Mouse (Mus musculus) heart, embryonic 16.5 days (tissue): ENCODE data around the gene A830018L16Rik. TPM values are rescaled to one million over a fixed set of nuclear protein-coding genes. Genes with fewer than 3 reads are reported as not detected.

ENCODE experiments used
- ATAC-seq: fragments of 200-750 bp; cut with Nextera tagmentation; replicated peaks from 2 replicates; pipeline ENCODE4 v1.8.0; 2017; ENCODE audit warnings: moderate number of reproducible peaks; ENCODE audit not compliant: insufficient read depth, low FRiP score; ENCODE audit errors: extremely low read depth
- H3K27ac ChIP-seq: fragments of 300-500 bp; sonication (generic); 2 replicates; pipeline ENCODE4 v1.5.1; 2014; ENCODE audit warnings: mild to moderate bottlenecking, low read length, control low read depth, moderate library complexity
- H3K27me3 ChIP-seq: fragments of 300-500 bp; sonication (generic); 2 replicates; pipeline ENCODE4 v1.6.1; 2014; ENCODE audit warnings: low read length, mixed read lengths; ENCODE audit not compliant: control insufficient read depth, insufficient read depth
- H3K36me3 ChIP-seq: fragments of 300-500 bp; sonication (generic); 2 replicates; pipeline ENCODE4 v1.6.1; 2014; ENCODE audit not compliant: control insufficient read depth, insufficient read depth
- H3K4me1 ChIP-seq: fragments of 300-500 bp; sonication (generic); 2 replicates; pipeline ENCODE4 v1.6.1; 2014; ENCODE audit warnings: low read length, mixed read lengths; ENCODE audit not compliant: control insufficient read depth, insufficient read depth
- H3K4me2 ChIP-seq: fragments of 300-500 bp; sonication (generic); 2 replicates; pipeline ENCODE4 v1.6.1; 2014; ENCODE audit warnings: low read depth, mild to moderate bottlenecking, control low read depth, low read length
- H3K4me3 ChIP-seq: fragments of 300-500 bp; sonication (generic); 2 replicates; pipeline ENCODE4 v1.5.1; 2014; ENCODE audit warnings: mild to moderate bottlenecking, control low read depth, low read length
- H3K9ac ChIP-seq: fragments of 300-500 bp; sonication (generic); 2 replicates; pipeline ENCODE4 v1.6.1; 2014; ENCODE audit warnings: low read length, control low read depth
- H3K9me3 ChIP-seq: fragments of 300-500 bp; sonication (generic); replicated peaks from 2 replicates; pipeline ENCODE4 v1.6.1; 2016; ENCODE audit warnings: low read length; ENCODE audit not compliant: control insufficient read depth
- WGBS: fragments of 180-500 bp; shearing (Covaris S2); extraction: QIAGEN DNeasy Blood & Tissue Kit; methylation state at CpG from one replicate; pipeline ENCODE4 v1.1.7; 2014; 5-methylcytosine and 5-hydroxymethylcytosine counted together
- polyA plus RNA-seq: library from polyadenylated mRNA; unstranded; fragments of >200 nt; fragmentation: Nextera tagmentation; extraction: Ambion mirVana; gene quantifications from 2 replicates; pipeline ENCODE4 v1.2.1, GENCODE M21; 2015

A830018L16Rik gene
- polyA plus RNA-seq, 1 experiment from 2014 or later: 0.46 TPM

DNA sequence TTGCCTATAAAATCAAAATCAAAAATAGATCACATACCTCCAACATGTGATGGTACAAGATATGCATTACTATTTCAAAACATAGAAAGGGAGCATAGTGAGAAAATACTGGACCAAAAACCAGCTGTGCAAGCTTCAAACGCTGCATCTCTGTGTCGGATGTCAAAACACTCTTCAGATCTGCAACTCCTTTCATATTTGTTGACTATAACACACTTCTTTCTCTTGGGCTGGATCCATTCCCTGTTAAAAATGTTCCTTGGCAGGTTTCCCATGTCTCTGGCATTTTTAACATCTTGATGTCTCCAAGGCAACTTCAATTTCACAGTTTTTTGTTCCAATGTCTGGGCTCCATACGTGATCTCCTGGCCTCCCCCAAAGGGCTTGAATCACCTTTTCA, 481.8 kb downstream of the A830018L16Rik start:
- ATAC-seq: no peak
- Histone ChIP-seq H3K4me1 (no peaks in the 10 kb centered on the region), H3K4me3 (no peak overlapping the region), H3K27me3 (no peaks in the 10 kb centered on the region), H3K27ac (no peak overlapping the region), H3K9ac (no peak overlapping the region), H3K4me2 (no peak overlapping the region), H3K9me3 (no peaks in the 10 kb centered on the region), H3K36me3 (no peaks in the 10 kb centered on the region)
- WGBS: 57% methylated on average over 3 of the region's 3 CpGs

DNA sequence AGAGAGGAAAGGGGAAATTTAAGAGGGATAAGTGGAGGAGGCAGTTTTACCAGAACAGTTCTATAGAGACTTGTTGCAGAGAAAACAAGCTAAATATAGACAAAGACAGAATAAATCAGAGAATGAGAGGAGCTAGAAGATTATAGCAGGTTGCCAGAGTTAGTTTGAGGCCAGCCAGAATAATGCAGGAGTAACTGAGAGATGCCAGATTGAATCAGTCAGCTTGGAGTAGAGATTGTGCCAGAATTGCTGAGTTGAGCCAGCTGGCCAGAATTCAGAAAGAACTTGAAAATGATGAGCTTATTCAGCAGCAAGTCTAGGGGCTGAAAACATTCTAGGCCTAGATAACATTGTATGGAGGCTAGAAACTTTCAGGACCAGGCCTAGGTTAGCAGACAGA, 502.0 kb downstream of the A830018L16Rik start:
- Histone ChIP-seq H3K4me3 (no peak overlapping the region), H3K4me1 (no peaks in the 10 kb centered on the region)
- no peak for ATAC-seq

GRCm38 (mm10) chr1:11936984-11937383, 523.1 kb downstream of the A830018L16Rik start:
- Histone ChIP-seq H3K4me2 (no peak overlapping the region), H3K9me3 (no peaks in the 10 kb centered on the region), H3K27ac (no peak overlapping the region), H3K4me3 (no peak overlapping the region), H3K4me1 (no peaks in the 10 kb centered on the region; the same call in 1 of the 2 replicates), H3K36me3 (no peaks in the 10 kb centered on the region), H3K9ac (no peak overlapping the region), H3K27me3 (no peaks in the 10 kb centered on the region)
- ATAC-seq: no peak
- WGBS: 44% methylated on average over 9 of the region's 9 CpGs

More for the DNA sequence above, 502.0 kb downstream of the A830018L16Rik start:
- Histone ChIP-seq H3K27me3 (no peaks in the 10 kb centered on the region), H3K9me3 (peaks cover 7% of the 10 kb centered on the region), H3K36me3 (no peaks in the 10 kb centered on the region), H3K9ac (no peak overlapping the region), H3K27ac (no peak overlapping the region), H3K4me2 (no peak overlapping the region)

DNA sequence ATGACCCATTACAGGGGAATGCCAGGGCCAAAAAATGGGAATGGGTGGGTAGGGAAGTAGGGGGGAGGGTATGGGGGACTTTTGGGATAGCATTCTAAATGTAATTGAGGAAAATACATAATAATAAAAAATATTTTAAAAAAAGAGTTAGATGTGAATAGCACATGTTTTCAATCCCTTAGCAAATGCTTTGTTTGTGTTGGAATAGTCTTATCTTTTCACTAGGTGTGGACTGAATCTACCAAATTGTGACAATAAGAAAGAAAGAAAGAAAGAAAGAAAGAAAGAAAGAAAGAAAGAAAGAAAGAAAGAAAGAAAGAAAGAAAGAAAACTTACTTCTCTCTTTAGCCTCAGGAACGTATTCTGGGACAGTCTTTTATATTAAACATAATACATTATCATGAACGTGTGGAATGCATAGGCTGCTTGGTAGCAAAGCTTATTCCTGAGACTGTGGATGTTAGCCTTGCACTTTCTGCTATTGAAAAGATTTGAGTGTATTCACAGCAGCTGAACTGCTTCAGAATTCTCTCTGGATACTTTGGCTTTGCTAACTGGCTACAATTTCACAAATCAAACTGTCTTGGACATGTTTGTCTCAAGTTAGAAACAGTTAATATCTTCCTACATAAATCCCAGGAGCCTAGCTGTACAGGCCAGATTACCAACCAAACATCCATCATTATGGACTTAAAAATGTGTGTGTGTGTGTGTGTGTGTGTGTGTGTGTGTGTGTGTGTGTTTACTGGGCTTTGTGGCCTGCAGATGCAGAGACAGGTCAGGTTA, 545.7 kb downstream of the A830018L16Rik start:
- H3K9me3 ChIP-seq: no peaks in the 10 kb centered on the region
- H3K36me3 ChIP-seq: no peaks in the 10 kb centered on the region
- 61% methylated on average over 2 of the region's 2 CpGs for WGBS
- H3K4me3 ChIP-seq: no peak overlapping the region
- H3K9ac ChIP-seq: no peak overlapping the region
- H3K4me1 ChIP-seq: no peaks in the 10 kb centered on the region
- H3K27me3 ChIP-seq: no peaks in the 10 kb centered on the region
- H3K27ac ChIP-seq: no peak overlapping the region
- H3K4me2 ChIP-seq: no peak overlapping the region
- ATAC-seq: no peak

- Histone ChIP-seq H3K4me2 (no peak overlapping the region), H3K4me1 (peaks cover 4% of the 10 kb centered on the region), H3K4me3 (no peak overlapping the region), H3K36me3 (no peaks in the 10 kb centered on the region), H3K9me3 (no peaks in the 10 kb centered on the region), H3K27ac (no peak overlapping the region), H3K27me3 (no peaks in the 10 kb centered on the region), H3K9ac (no peak overlapping the region)
- WGBS: 32% methylated on average over 4 of the region's 4 CpGs
- no peak for ATAC-seq
These were observed 568.8 kb downstream of the A830018L16Rik start for GRCm38 (mm10) chr1:11982590-11983136.

DNA sequence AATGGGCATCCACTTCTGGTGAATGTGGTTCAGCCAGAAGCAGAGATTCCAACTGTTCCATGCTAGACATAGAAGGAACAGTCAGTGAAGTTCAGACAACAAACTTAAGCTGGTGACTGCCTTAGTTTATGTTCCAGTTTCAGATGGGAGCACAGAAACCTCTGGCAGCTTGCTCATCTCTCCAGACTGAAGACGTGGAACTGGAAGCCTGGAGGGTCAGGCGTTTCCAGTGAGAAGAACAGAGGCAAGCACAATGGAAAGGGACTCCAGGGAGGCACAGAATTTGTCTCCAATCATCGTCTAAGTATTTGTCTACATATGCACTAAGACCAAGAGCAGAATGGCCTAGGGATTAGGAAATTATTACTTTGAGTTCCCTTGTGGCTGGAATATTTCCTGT, 576.1 kb downstream of the A830018L16Rik start:
- Histone ChIP-seq H3K27ac (no peak overlapping the region), H3K9me3 (no peaks in the 10 kb centered on the region), H3K4me2 (no peak overlapping the region), H3K9ac (no peak overlapping the region), H3K27me3 (no peaks in the 10 kb centered on the region), H3K4me3 (no peak overlapping the region), H3K4me1 (no peaks in the 10 kb centered on the region), H3K36me3 (no peaks in the 10 kb centered on the region)
- WGBS: 54% methylated on average over 3 of the region's 3 CpGs
- peak; percentile 49; the same call in 1 of the 2 replicates for ATAC-seq

GRCm38 (mm10) chr1:11996297-11996878, 582.5 kb downstream of the A830018L16Rik start:
- Histone ChIP-seq H3K27me3 (no peaks in the 10 kb centered on the region), H3K4me2 (no peak overlapping the region), H3K9me3 (no peaks in the 10 kb centered on the region), H3K9ac (no peak overlapping the region), H3K4me1 (no peaks in the 10 kb centered on the region), H3K27ac (no peak overlapping the region), H3K4me3 (no peak overlapping the region), H3K36me3 (no peaks in the 10 kb centered on the region)
- WGBS: 62% methylated on average over 2 of the region's 2 CpGs
- ATAC-seq: no peak

- Histone ChIP-seq H3K4me1 (no peaks in the 10 kb centered on the region), H3K4me2 (no peak overlapping the region), H3K27me3 (no peaks in the 10 kb centered on the region), H3K9ac (no peak overlapping the region), H3K4me3 (no peak overlapping the region), H3K9me3 (no peaks in the 10 kb centered on the region), H3K36me3 (no peaks in the 10 kb centered on the region), H3K27ac (no peak overlapping the region)
- ATAC-seq: no peak
- WGBS: 53% methylated on average over 2 of the region's 2 CpGs
These were observed 583.7 kb downstream of the A830018L16Rik start for GRCm38 (mm10) chr1:11997574-11997973.

DNA sequence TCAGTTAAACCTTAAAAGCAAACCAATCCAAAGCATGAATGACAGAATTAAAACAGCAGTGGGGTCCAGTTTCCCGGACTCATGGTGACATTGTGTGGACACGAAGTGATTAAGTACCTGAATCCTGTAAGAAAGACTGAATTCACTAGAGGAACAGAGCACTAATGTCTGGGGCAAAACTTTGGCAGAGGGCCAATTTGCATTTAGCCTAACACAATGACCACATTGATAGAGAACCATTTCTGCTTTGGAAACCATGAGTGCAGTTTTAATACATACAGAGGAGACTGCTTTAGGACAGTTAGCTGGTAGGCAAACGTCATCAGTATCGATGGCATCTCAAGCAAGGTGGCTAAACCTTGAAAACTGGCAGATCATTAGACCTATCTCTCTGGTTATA, 586.7 kb downstream of the A830018L16Rik start:
- Histone ChIP-seq H3K4me3 (no peak overlapping the region), H3K9ac (no peak overlapping the region), H3K27me3 (no peaks in the 10 kb centered on the region), H3K4me1 (no peaks in the 10 kb centered on the region), H3K36me3 (no peaks in the 10 kb centered on the region), H3K9me3 (no peaks in the 10 kb centered on the region), H3K27ac (no peak overlapping the region), H3K4me2 (no peak overlapping the region)
- whole genome bisulfite sequencing: 45% methylated on average over 4 of the region's 4 CpGs
- ATAC-seq: no peak
